Mouse (Mus musculus): ENCODE measurements around the gene Snx18. TPM values are rescaled to one million over a fixed set of nuclear protein-coding genes. Genes with fewer than 3 reads are reported as not detected.
A peak's percentile ranks its signal among the peaks of the same experiment; 100 is the strongest.

Snx18 gene
- polyA plus RNA-seq, 1 experiment from 2014 or later = 25.5 TPM

DNA sequence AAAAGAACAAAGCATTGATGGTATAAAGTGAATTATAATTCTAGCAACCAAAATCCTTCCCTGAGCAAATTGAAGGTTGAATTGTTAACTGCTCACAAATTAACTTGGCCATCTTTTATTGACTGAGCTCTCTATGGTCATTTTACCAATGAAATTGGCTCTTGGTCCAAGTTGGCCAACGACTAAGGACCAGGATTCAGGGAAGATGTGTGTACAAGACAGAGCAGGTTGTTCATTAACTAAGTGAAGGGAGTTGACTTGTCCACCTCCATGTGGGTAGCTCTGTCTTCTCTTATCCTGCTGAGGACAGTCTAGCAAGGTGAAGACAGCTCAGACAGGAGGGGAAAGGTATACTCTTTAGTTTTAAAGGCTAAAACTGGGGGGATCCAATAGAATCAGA lies 66.0 kb downstream of the Snx18 start:
- no peak overlapping the region for H3K27ac ChIP-seq
- no peaks in the 10 kb centered on the region for H3K36me3 ChIP-seq
- no peak overlapping the region for H3K4me2 ChIP-seq
- no peak for ATAC-seq (ENCODE audit: insufficient number of reproducible peaks, insufficient read depth, low FRiP score, low TSS enrichment, low read depth)
- H3K9me3 ChIP-seq = no peaks in the 10 kb centered on the region
- 75% methylated on average over 1 of the region's 1 CpGs for WGBS
- no peak overlapping the region for H3K9ac ChIP-seq
- H3K27me3 ChIP-seq = no peaks in the 10 kb centered on the region
- peaks cover 5% of the 10 kb centered on the region; the same call in 1 of the 2 replicates for H3K4me1 ChIP-seq
- H3K4me3 ChIP-seq = no peak overlapping the region

DNA sequence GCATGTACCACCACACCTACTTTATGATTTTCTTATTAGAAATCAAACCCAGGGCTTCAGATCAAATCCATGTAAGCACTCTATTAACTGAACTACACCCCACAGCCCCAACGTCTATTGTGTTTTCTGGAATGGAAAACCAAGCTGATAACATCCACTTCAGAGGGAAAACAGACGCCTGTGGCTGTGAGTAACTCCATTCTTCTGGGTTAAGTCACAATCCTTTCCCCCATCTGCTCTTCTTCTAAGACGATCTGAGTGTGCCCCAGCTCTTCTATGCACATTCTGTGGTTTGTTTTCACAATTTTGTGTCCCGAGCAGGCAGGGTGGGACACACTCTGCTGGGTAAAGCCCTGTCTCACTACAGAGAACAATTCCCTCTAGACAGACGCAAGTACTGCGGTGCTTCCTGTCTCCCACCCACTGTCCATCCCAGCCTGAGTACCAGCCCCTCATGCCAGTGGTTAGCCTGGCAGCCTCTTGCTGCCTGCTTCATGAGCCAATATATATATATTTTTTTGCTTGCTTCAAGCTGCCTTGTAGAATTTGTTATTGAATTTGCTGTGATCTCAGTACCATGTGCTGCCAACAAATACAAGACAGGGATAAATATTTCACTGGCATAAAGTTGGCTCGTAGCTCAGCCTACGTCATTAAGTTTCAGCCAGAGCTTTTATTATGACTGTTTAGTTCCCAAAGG lies 67.3 kb downstream of the Snx18 start:
- no peaks in the 10 kb centered on the region for H3K27me3 ChIP-seq
- H3K27ac ChIP-seq = peak overlapping the region; percentile 68
- H3K4me3 ChIP-seq = no peak overlapping the region
- H3K9ac ChIP-seq = no peak overlapping the region
- peaks cover 5% of the 10 kb centered on the region; the same call in 1 of the 2 replicates for H3K4me1 ChIP-seq
- no peak for ATAC-seq (ENCODE audit: insufficient number of reproducible peaks, insufficient read depth, low FRiP score, low TSS enrichment, low read depth)
- H3K9me3 ChIP-seq = no peaks in the 10 kb centered on the region
- H3K36me3 ChIP-seq = no peaks in the 10 kb centered on the region
- WGBS = 49% methylated on average over 8 of the region's 8 CpGs
- H3K4me2 ChIP-seq = no peak overlapping the region

DNA sequence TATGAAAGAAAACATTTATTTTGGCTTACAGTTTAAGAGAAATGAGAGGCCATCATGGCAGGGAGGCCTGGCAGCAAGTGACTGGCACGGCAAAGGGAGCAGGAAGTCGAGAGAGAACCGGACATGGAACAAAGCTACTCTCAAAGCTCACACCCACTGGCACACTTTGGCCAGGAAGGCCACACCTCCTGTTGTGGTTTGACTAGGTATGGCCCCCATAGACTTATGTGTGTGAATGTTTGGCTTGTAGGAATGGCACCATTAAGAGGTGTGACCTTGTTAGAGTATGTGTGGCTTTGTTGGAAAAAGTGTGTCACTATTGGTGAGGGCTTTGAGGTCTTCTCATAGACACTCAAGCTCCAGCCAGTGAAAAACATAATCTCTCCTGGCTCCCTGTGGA lies 69.3 kb downstream of the Snx18 start:
- H3K9me3 ChIP-seq = no peaks in the 10 kb centered on the region
- H3K4me3 ChIP-seq = no peak overlapping the region
- 85% methylated on average over 3 of the region's 3 CpGs for WGBS
- H3K36me3 ChIP-seq = no peaks in the 10 kb centered on the region
- no peaks in the 10 kb centered on the region for H3K27me3 ChIP-seq
- H3K9ac ChIP-seq = no peak overlapping the region
- no peak overlapping the region for H3K4me2 ChIP-seq
- H3K27ac ChIP-seq = no peak overlapping the region
- ATAC-seq (ENCODE audit: insufficient number of reproducible peaks, insufficient read depth, low FRiP score, low TSS enrichment, low read depth) = no peak
- H3K4me1 ChIP-seq = peaks cover 5% of the 10 kb centered on the region; the same call in 1 of the 2 replicates

DNA sequence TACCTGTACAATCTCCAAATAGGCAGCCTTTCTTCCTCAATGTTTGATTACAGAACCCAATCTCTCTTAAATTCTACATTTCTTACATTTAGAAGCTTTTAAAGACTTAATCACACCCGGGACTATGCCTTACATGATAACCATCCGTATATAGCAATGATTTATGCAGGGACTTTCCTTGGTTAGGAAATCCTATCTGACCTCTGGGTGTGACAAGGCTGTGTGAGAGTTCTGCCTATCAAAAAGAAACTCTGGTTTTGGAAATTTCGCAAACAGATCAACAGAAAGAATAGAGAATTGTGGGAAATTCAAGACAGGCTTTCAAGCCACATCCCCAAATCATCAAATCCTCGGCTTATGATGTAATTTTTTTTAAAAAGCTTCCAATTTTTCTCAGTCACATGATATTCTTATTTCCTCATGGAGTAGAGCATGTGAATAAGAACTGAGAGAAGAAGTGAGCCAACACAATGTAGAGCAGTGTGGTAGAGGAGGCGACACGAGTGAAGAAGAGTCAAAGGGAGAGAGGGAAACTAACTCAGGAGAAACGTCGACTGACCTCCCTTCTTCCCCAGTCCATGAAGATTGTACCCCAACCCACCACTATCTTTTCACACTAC lies 70.4 kb downstream of the Snx18 start:
- H3K27me3 ChIP-seq = no peaks in the 10 kb centered on the region
- ATAC-seq (ENCODE audit: insufficient number of reproducible peaks, insufficient read depth, low FRiP score, low TSS enrichment, low read depth) = no peak
- 85% methylated on average over 8 of the region's 8 CpGs for WGBS
- H3K4me2 ChIP-seq = no peak overlapping the region
- H3K4me3 ChIP-seq = no peak overlapping the region
- H3K4me1 ChIP-seq = peaks cover 5% of the 10 kb centered on the region; the same call in 1 of the 2 replicates
- no peaks in the 10 kb centered on the region for H3K9me3 ChIP-seq
- no peak overlapping the region for H3K27ac ChIP-seq
- H3K9ac ChIP-seq = no peak overlapping the region
- H3K36me3 ChIP-seq = no peaks in the 10 kb centered on the region

DNA sequence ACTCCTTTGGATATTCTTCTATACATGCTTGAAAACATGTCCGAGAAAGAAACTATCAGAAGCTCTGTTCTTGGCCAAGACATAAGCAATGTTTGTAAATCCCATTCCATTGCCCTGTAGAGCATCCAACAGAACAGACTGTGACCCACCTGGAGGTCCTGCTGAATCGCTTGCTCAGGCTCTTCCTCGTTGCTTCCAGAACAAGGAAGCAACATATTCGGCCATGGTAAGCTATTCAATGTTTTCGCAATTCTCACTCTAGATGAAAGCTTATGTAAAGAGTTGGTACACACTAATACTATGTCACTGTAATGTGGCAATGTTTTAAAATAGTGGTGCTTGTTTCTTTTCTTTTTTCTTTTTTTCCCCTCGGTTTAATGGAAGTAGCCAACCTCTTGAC lies 76.0 kb downstream of the Snx18 start:
- Histone ChIP-seq H3K4me1 (no peaks in the 10 kb centered on the region), H3K4me3 (no peak overlapping the region), H3K36me3 (no peaks in the 10 kb centered on the region), H3K27me3 (no peaks in the 10 kb centered on the region), H3K9me3 (no peaks in the 10 kb centered on the region), H3K27ac (no peak overlapping the region), H3K4me2 (no peak overlapping the region), H3K9ac (no peak overlapping the region)
- 91% methylated on average over 6 of the region's 6 CpGs for WGBS
- no peak for ATAC-seq (ENCODE audit: insufficient number of reproducible peaks, insufficient read depth, low FRiP score, low TSS enrichment, low read depth)

Other genes with a start within 250 kb of the Snx18 start
- 0.59 and 1.0 TPM in 2 replicates for gene Hspb3, start 45.1 kb upstream of the Snx18 start, polyA plus RNA-seq (2015; fragmentation: Nextera tagmentation; extraction: Ambion mirVana)
- gene Arl15, start 175.9 kb upstream of the Snx18 start, polyA plus RNA-seq (2015; fragmentation: Nextera tagmentation; extraction: Ambion mirVana) = 15.6 and 16.5 TPM in 2 replicates

All from embryonic facial prominence, embryonic 13.5 days (tissue).